Mouse (Mus musculus) lung, adult 2 months (tissue): ENCODE results near the gene Zfhx3.

Source experiments
- CTCF ChIP-seq: fragments of 200-500 bp; IDR thresholded peaks from 2 replicates; pipeline ENCODE4 v1.5.1; 2011; ENCODE audit warnings: mild to moderate bottlenecking, low read length, control low read depth; ENCODE audit not compliant: insufficient read depth
- POLR2A ChIP-seq: fragments of 200-500 bp; IDR thresholded peaks from 2 replicates; pipeline ENCODE4 v1.6.1; 2011; ENCODE audit warnings: low read depth, mild to moderate bottlenecking, control low read depth, low read length, borderline replicate concordance; ENCODE audit errors: extremely low read depth

GRCm38 (mm10) chr8:108973639-108974325, 1031.3 kb downstream of the Zfhx3 start:
- TF ChIP-seq POLR2A (no peak), CTCF (no peak)
